Mouse (Mus musculus) myocyte (in vitro differentiated cells): ENCODE data around the gene Sbpl.
A peak's percentile ranks its signal among the peaks of the same experiment; 100 is the strongest.

Experiments
- E2F4 ChIP-seq: IDR thresholded peaks from one replicate; pipeline ENCODE4 v1.6.1; 2011; ENCODE audit warnings: mild to moderate bottlenecking, control low read depth, moderate library complexity; ENCODE audit not compliant: insufficient read depth
- MAX ChIP-seq: IDR thresholded peaks from one replicate; pipeline ENCODE4 v1.6.1; 2011; ENCODE audit warnings: low read depth, mild to moderate bottlenecking, control low read depth
- POLR2A ChIP-seq: IDR thresholded peaks from one replicate; pipeline ENCODE4 v1.6.1; 2011; ENCODE audit warnings: low read depth, mild to moderate bottlenecking, control low read depth, moderate library complexity; ENCODE audit not compliant: insufficient read length
- SRF ChIP-seq: IDR thresholded peaks from one replicate; pipeline ENCODE4 v1.6.1; 2011; ENCODE audit warnings: low read depth; ENCODE audit not compliant: control insufficient read depth, insufficient read length
- TCF3 ChIP-seq: IDR thresholded peaks from one replicate; pipeline ENCODE4 v1.6.1; 2011; ENCODE audit warnings: low read depth, control low read depth; ENCODE audit not compliant: insufficient read length
- USF1 ChIP-seq: IDR thresholded peaks from one replicate; pipeline ENCODE4 v1.6.1; 2011; ENCODE audit warnings: low read depth, mild to moderate bottlenecking, control low read depth, moderate library complexity

DNA sequence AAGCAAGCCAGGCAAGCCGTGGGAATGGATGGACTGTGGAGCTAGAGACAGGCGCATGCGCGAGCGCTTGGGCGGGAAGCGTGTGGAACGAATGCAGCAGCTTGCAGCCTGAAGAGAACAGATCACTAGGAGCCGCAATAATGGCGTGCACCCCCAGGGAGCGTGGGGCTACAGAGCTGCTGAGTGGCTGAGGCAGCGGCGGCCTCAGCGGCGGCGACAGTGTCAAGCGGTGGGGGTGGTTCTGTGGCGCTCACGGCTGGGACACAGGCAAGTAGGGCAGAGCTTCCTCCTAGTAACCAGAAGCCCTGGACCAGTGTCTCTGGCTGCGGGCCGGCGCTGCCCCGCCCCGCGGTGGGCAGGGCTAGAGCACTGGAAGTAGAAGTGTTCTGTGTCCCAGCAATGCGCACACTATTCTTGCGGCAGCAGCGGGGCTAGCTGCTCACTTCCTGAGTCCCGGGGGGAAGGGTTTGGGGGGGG, 30.5 kb downstream of the Sbpl start:
- TF ChIP-seq POLR2A (peak; percentile 66), E2F4 (peak; percentile 62), MAX (no peak), SRF (peak; percentile 55), USF1 (no peak), TCF3 (no peak)
